In genomic region chr12:69198164-69198535, GRCm38 (mm10) we compare ENCODE assay signal across 8 mouse cellular contexts. TPM values are rescaled to one million over a fixed set of nuclear protein-coding genes. Genes with fewer than 3 reads are reported as not detected.
DNase-seq lines count a peak whose midpoint lies in the region; ATAC-seq and TF ChIP-seq lines count a peak whose summit lies in the region.

Gene Dnaaf2 (minus strand): TSS chr12:69198429.

- TF ChIP-seq EP300 in MEL (IDR thresholded peaks at IDR 0.05; ENCODE audit: low read depth in 1 of 2, low read length in 2 of 2) = no peak

- no peak for TF ChIP-seq POLR2A in MEL (IDR thresholded peaks at IDR 0.05; ENCODE audit: control insufficient read depth in 1 of 2, insufficient read depth in 1 of 2, low read depth in 1 of 2, low read length in 2 of 2, poor library complexity in 1 of 2)
- no peak for TF ChIP-seq POLR2A in brain, embryonic 14.5 days (IDR thresholded peaks at IDR 0.05; ENCODE audit: borderline replicate concordance, extremely low read depth, insufficient read depth, insufficient read length, poor library complexity, severe bottlenecking)

- no peak for TF ChIP-seq RAD21 in MEL (IDR thresholded peaks at IDR 0.05; ENCODE audit: low read depth, low read length)

- peaks cover 45% of the 10 kb centered on the region for H3K79me2 ChIP-seq in MEL (ENCODE audit: control insufficient read depth, insufficient read depth, low read length, poor library complexity)

- peak; percentile 42 for ATAC-seq in forebrain, embryonic 11.5 days (replicated peaks; ENCODE audit: low FRiP score)
- ATAC-seq in liver, embryonic 16.5 days (ENCODE audit: low read depth) = peak; percentile 37

- H3K27me3 ChIP-seq in MEL (ENCODE audit: control insufficient read depth in 1 of 2, insufficient read depth in 2 of 2, low read length in 2 of 2) = no peaks in the 10 kb centered on the region
- no peaks in the 10 kb centered on the region for H3K27me3 ChIP-seq in forebrain, embryonic 11.5 days (ENCODE audit: control insufficient read depth, insufficient read depth, low read length)
- H3K27me3 ChIP-seq in liver, embryonic 16.5 days (ENCODE audit: control insufficient read depth, insufficient read depth, low read depth, low read length) = no peaks in the 10 kb centered on the region

- WGBS in forebrain, embryonic 11.5 days = 0% methylated on average over 18 of the region's 18 CpGs
- under 1% methylated on average over 18 of the region's 18 CpGs for WGBS in liver, embryonic 16.5 days (ENCODE audit: insufficient replicate concordance)

- intact Hi-C loops in heart, postnatal 14 days (cut with DNase I) = loop anchor here (5.0 kb wide), 1 partner anchor 44 kb away; the partner anchor contains the start of gene Klhdc1

- no peak for TF ChIP-seq CTCF in MEL (IDR thresholded peaks at IDR 0.05 in 2 of 3, conservative IDR thresholded peaks at IDR 0.05 in 1 of 3; ENCODE audit: control insufficient read depth in 1 of 3, insufficient read depth in 1 of 3, low read depth in 2 of 3, low read length in 3 of 3, poor library complexity in 1 of 3, severe bottlenecking in 1 of 3)
- TF ChIP-seq CTCF in brain, embryonic 14.5 days (IDR thresholded peaks at IDR 0.05; ENCODE audit: borderline replicate concordance, extremely low read depth, insufficient read depth, insufficient read length) = no peak

- H3K27ac ChIP-seq in MEL (ENCODE audit: control insufficient read depth, low read depth, low read length) = peak within 1 kb of the TSS; percentile 57
- H3K27ac ChIP-seq in forebrain, embryonic 11.5 days (ENCODE audit: low read depth, low read length) = peak within 1 kb of the TSS; percentile 85
- H3K27ac ChIP-seq in liver, embryonic 16.5 days (ENCODE audit: low read length) = peak within 1 kb of the TSS; percentile 91

- DNase-seq in MEL (ENCODE audit: low read depth, low spot score) = no peak
- peak; percentile 80 for DNase-seq in brain, embryonic 14.5 days (ENCODE audit: low read depth)
- DNase-seq in forebrain, embryonic 11.5 days (ENCODE audit: low spot score) = peak; percentile 87
- peak; percentile 50 to 72 for DNase-seq in heart, postnatal 14 days
- peak; percentile 88 to 92 for DNase-seq in kidney, postnatal 4 days
- DNase-seq in neural tube, embryonic 10.5 days (ENCODE audit: extremely low spot score, low spot score) = peak; percentile 77
- peak; percentile 34 to 40 for DNase-seq in thymus, postnatal 10 days (ENCODE audit: low spot score in 2 of 2)

- peak within 1 kb of the TSS; percentile 93 for H3K4me2 ChIP-seq in forebrain, embryonic 11.5 days (ENCODE audit: low read depth, low read length, severe bottlenecking)
- peak within 1 kb of the TSS; percentile 98 for H3K4me2 ChIP-seq in liver, embryonic 16.5 days (ENCODE audit: low read depth, low read length)

- H3K9me3 ChIP-seq in MEL (replicated peaks; ENCODE audit: insufficient read depth, low read length) = no peaks in the 10 kb centered on the region
- H3K9me3 ChIP-seq in forebrain, embryonic 11.5 days (ENCODE audit: control insufficient read depth, low read length) = no peaks in the 10 kb centered on the region
- no peaks in the 10 kb centered on the region for H3K9me3 ChIP-seq in liver, embryonic 16.5 days (replicated peaks; ENCODE audit: control insufficient read depth, low read length)

- peak within 1 kb of the TSS; percentile 72 for H3K9ac ChIP-seq in MEL (ENCODE audit: control insufficient read depth, low read depth, low read length, poor library complexity, severe bottlenecking)
- H3K9ac ChIP-seq in forebrain, embryonic 11.5 days (ENCODE audit: low read length) = peak within 1 kb of the TSS; percentile 85
- H3K9ac ChIP-seq in liver, embryonic 16.5 days (ENCODE audit: low read depth, low read length) = peak within 1 kb of the TSS; percentile 82

- peaks cover 12 to 28% of the 10 kb centered on the region in 2 experiments for H3K36me3 ChIP-seq in MEL (ENCODE audit: control insufficient read depth in 1 of 2, insufficient read depth in 2 of 2, low read length in 2 of 2)
- H3K36me3 ChIP-seq in forebrain, embryonic 11.5 days (ENCODE audit: control insufficient read depth, insufficient read depth, low read length) = peaks cover 8% of the 10 kb centered on the region
- peaks cover 16% of the 10 kb centered on the region for H3K36me3 ChIP-seq in liver, embryonic 16.5 days (ENCODE audit: control insufficient read depth, insufficient read depth)

- peaks cover 2 to 18% of the 10 kb centered on the region in 2 experiments for H3K4me1 ChIP-seq in MEL (ENCODE audit: control insufficient read depth in 1 of 2, insufficient read depth in 2 of 2, low read length in 2 of 2)
- H3K4me1 ChIP-seq in forebrain, embryonic 11.5 days (replicated peaks; ENCODE audit: control insufficient read depth, insufficient read depth, low read length) = no peaks in the 10 kb centered on the region
- peaks cover 18% of the 10 kb centered on the region for H3K4me1 ChIP-seq in liver, embryonic 16.5 days (ENCODE audit: control insufficient read depth, low read depth, low read length)

- peak within 1 kb of the TSS; percentile 68 to 89 for H3K4me3 ChIP-seq in MEL (ENCODE audit: control insufficient read depth in 1 of 2, insufficient read depth in 1 of 2, low read depth in 2 of 2, low read length in 2 of 2)
- H3K4me3 ChIP-seq in forebrain, embryonic 11.5 days (ENCODE audit: low read depth, low read length) = peak within 1 kb of the TSS; percentile 93
- peak within 1 kb of the TSS; percentile 100 for H3K4me3 ChIP-seq in liver, embryonic 16.5 days (ENCODE audit: low read depth, low read length)

TF ChIP-seq in MEL, 35 proteins besides CTCF, POLR2A, EP300 and RAD21:
- TF ChIP-seq TAL1 (IDR thresholded peaks at IDR 0.05; ENCODE audit: low read length) (no peak), NRF1 (IDR thresholded peaks at IDR 0.05; ENCODE audit: insufficient read depth, low read depth, low read length, poor library complexity, severe bottlenecking) (no peak), USF1 (IDR thresholded peaks at IDR 0.05; ENCODE audit: low read depth, low read length) (no peak), KAT2A (conservative IDR thresholded peaks at IDR 0.05; ENCODE audit: low read depth, low read length) (no peak), SMC3 (IDR thresholded peaks at IDR 0.05; ENCODE audit: low read depth, low read length) (no peak), CHD1 (IDR thresholded peaks at IDR 0.05; ENCODE audit: low read depth, low read length) (no peak), USF2 (IDR thresholded peaks at IDR 0.05; ENCODE audit: borderline replicate concordance in 1 of 2, insufficient read depth in 1 of 2, low read depth in 1 of 2, low read length in 2 of 2) (no peak), BHLHE40 (IDR thresholded peaks at IDR 0.05; ENCODE audit: borderline replicate concordance, low read depth, low read length) (no peak), SIN3A (IDR thresholded peaks at IDR 0.05; ENCODE audit: low read length) (peak; percentile 97), MEF2A (IDR thresholded peaks at IDR 0.05; ENCODE audit: extremely low read depth, insufficient replicate concordance, low read depth, low read length, poor library complexity, severe bottlenecking) (no peak), TCF12 (IDR thresholded peaks at IDR 0.05; ENCODE audit: low read depth, low read length) (no peak), ZKSCAN1 (IDR thresholded peaks at IDR 0.05; ENCODE audit: low read depth, low read length) (no peak), NELFE (IDR thresholded peaks at IDR 0.05; ENCODE audit: low read depth, low read length) (no peak), MXI1 (IDR thresholded peaks at IDR 0.05; ENCODE audit: low read depth, low read length) (peak; percentile 84), JUND (IDR thresholded peaks at IDR 0.05; ENCODE audit: low read depth, low read length) (no peak), ZC3H11A (IDR thresholded peaks at IDR 0.05; ENCODE audit: low read depth, low read length) (no peak), ZNF384 (IDR thresholded peaks at IDR 0.05; ENCODE audit: low read depth, low read length) (no peak)

RNA-seq across cellular contexts. Expression of gene Dnaaf2, which starts in this region (rescaled TPM):
- 7.6 and 10.1 TPM in 2 replicates for total RNA-seq in MEL (2012; rRNA removed)
- polyA plus RNA-seq in MEL (2012; ENCODE audit: insufficient read depth in 1 of 2, insufficient read length in 2 of 2, low read depth in 1 of 2, low replicate concordance in 2 of 2, missing spikeins in 1 of 2) = 1 to 10 TPM in 1 of 2 experiments, not detected in 1; 5.5 TPM
- 4.6 and 5.7 TPM in 2 replicates for polyA plus RNA-seq in brain, embryonic 14.5 days (2012; rRNA removed)
- 17.1 and 20.0 TPM in 2 replicates for polyA plus RNA-seq in forebrain, embryonic 11.5 days (2014; fragmentation: Nextera tagmentation; extraction: Ambion mirVana)
- total RNA-seq in heart, postnatal 14 days (2021) = under 1 TPM; 0.76 TPM
- polyA plus RNA-seq in liver, embryonic 16.5 days (2015; fragmentation: Nextera tagmentation; extraction: Ambion mirVana) = 4.2 and 4.5 TPM in 2 replicates

Comparison
In these comparisons a context has a peak if more than half of its experiments do, and no peak if none do; other contexts are left out.
1. Peak in DNase-seq in heart, postnatal 14 days; RNA of the gene not detected or under 1 TPM.